Mouse (Mus musculus): ENCODE data around the gene Sox5.

- TF ChIP-seq POLR2A (IDR thresholded peaks at IDR 0.05; ENCODE audit: low read depth, low read length): no peak
- TF ChIP-seq CTCF (IDR thresholded peaks at IDR 0.05; ENCODE audit: borderline replicate concordance, insufficient read depth, low read length): no peak
These were observed 42.4 kb upstream of the Sox5 start for GRCm38 (mm10) chr6:144824153-144824552.

All from embryonic fibroblast, embryonic 13.5 days (primary cell).